Mouse (Mus musculus): ENCODE measurements around the gene Sag. TPM values are rescaled to one million over a fixed set of nuclear protein-coding genes. Genes with fewer than 3 reads are reported as not detected.

The Sag gene
- polyA plus RNA-seq, 1 experiment, result not detected

DNA sequence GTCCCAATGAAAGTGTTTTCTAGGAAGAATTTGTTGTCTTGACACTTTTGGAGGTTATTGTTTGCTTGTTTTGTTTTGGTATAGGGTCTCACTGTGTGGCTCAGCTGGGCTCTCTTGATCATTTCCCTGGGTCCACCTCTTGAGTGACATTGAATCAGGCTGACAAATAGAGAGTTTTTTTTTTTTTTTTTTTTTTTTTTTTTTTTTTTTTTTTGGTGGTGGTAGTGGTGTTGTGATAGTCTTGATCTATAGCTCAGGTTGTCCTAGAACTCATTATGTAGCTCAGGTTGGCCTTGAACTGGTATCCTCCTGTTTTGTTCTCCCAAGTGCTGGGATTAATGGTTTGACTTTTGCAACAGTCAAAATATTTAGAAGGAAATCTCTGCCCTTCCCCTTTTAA, 61.4 kb downstream of the Sag start:
- no peak for TF ChIP-seq GATA1 (IDR thresholded peaks at IDR 0.05; ENCODE audit: low read length)

DNA sequence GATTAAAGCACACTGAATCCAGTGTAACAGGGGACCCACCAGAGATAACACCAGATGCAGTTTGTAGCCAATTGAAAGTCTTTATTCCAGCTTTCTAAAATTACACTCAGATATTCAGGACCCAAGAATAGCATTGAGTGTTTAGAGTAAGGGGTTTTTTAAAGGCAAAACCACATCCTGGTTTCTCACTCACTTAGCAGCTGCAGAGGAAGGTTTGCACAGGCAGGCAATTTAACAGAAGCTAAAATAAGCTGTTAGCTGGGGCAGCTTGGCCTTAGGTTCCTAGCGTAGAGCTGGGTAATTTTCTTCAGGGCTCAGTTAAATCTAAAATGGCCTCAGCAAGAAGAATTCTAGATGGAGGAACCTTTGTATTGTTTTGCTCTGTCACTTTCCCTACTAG, 63.2 kb downstream of the Sag start:
- TF ChIP-seq GATA1 (IDR thresholded peaks at IDR 0.05; ENCODE audit: low read length), result no peak

DNA sequence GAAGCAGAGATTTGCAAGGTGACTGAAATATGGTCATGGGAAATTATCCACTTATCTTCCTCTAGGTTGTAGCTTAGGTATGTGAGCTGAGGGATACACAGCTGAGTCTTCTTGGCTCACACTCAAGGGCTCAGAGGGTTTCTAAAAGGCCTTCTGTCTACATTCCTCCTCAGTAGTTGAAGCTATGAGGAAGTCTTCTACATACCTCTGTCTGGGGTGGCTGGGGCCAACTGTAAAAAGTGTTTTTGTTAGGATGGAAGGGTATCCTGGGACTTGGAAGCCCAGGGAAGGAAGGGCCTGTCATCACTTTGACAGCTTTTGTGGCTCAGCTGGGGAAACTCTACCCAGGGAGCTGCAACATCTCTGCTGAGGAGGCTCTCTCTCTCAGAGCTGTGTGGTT, 68.1 kb downstream of the Sag start:
- TF ChIP-seq GATA1 (IDR thresholded peaks at IDR 0.05; ENCODE audit: low read length), result no peak

DNA sequence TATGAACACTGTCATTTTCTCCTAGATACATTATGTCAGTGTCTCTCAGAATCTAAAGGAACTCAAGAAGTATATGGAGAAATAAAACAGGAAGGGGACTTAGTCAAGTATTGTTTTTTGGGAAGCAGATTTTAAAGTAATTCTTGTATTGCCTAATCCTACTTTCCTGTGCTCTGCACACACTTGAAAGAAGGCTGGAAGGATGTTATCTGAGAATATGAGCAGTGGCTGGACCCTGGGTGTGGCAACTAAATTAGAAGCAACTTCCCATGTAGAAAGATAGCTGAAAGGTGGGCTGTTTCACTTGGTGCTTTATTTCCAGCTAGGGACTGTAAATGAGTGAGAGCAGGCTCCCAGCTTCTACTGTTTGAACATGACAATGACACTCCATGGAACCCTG, 69.6 kb downstream of the Sag start:
- TF ChIP-seq GATA1 (IDR thresholded peaks at IDR 0.05; ENCODE audit: low read length), result no peak

DNA sequence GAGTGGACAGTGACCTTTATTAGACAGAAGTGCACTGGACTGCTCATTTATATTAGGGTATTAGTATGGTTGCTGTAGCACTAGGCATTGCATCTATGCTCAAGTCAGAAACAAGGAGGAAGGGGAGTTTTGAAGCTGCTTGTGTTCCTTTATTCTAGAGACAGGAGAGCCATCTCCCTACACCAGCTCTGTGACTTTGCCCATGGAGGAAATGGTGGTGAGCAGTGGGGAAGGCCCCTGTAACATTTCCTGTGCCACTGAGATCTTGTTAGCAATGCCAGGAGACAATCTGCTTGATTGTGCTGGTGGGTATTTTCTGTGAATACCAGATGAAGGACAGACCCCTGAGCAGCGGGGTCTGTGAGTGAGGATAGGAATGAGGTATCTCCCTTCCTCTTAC, 72.6 kb downstream of the Sag start:
- TF ChIP-seq GATA1 (IDR thresholded peaks at IDR 0.05; ENCODE audit: low read length), result no peak

DNA sequence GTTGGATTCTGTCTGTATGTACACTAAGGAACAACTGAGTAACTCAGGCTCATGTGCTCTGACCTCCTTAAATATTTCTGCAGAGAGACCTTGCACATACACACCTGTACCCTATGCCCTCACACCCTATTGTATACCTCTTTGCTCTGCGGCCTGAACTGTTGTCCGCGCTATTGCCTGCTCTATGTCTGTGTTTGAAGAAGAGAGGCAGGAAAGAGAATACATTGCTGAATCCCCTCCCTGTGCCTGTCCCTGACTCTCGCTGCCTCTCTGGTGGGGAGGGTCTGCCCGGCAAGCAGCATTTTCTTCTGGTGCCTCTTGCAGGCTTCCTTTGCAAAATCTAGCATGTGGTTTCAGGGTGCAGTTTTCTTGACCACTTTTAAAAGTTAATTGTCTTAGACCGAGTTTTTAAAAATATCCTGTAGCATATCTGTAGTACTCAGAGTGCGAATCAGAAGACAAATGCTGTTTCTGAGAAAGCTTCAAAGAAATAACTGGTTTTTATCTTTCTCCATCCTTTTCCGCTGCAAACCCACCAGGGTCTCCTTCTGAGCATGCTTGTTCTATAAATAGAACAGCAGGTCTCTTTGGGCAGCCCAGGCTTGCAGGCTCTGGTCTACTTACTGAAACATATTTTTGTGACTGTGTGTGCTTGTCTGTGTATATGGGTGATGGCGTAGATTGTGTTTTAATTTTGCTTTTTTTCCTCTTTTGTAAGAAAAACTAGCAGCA, 74.2 kb downstream of the Sag start:
- no peak for TF ChIP-seq GATA1 (IDR thresholded peaks at IDR 0.05; ENCODE audit: low read length)

DNA sequence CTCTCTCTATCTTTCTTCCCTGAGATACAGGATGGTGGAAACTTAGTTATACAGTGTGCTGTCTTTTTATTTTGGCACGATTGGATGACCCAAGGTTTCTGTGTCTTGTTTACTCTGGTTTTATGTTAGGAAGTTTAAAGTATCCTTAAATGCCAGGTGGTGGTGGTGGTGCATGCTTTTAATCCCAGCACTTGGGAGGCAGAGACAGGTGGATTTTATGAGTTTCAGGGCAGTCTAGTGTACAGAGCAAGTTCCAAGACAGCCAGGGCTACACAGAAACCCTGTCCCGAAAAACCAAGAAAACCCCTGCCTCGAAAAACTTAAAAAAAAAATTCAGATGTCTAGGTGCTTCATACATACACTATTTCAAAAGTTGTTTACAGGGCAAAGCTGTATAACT, 75.6 kb downstream of the Sag start:
- TF ChIP-seq GATA1 (IDR thresholded peaks at IDR 0.05; ENCODE audit: low read length), result no peak

DNA sequence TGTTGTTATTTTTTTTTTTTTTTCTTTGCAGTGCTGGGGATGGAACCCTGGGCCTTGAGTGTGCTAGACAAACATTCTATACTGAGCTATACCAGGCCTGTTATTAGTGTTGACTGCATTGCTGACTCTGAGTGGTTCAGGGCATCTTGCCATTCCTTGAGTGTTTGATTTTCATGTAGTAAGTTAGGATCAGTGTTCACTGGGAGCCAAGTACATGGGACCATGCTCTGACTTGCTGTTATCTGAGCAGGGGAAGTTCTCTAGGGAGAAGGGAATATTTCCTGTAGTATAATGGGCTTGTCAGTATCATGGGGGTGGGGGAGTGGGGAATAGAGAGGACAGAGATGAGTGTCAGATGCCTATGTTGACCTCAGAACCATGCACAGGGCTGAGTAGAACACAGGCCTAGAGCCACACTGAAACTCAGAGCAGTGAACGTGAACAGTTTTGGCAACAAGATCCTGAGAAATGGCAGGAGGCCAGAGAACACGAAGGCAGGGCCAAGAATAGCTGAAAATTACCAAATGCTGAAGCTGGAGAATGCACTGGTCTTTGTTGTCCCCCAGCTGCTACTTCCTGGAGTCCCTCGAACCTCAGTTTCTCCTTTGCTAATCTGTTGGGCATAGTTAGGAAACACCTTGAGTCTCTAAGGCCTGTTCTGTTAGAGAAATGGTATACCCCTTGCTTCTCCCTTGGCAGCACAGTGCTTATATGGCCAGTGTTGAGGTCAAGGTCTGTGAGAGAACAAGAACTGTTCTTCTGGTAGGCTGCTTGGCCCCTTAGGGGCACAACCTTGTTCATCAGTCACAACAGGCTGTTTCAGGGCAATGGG, 76.2 kb downstream of the Sag start:
- no peak for TF ChIP-seq GATA1 (IDR thresholded peaks at IDR 0.05; ENCODE audit: low read length)

DNA sequence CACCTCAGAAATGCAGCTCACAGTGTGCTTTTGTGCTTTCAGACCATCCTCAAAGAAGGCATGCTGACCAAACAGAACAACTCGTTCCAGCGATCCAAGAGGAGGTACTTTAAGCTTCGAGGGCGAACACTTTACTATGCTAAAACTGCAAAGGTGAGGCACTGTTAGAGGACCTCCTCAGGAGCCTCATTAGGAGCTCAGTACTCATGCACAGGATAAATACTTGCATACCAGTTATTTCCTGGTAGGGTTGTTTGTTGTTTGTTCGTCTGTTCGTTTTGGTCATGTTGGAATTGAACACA, 76.8 kb downstream of the Sag start:
- TF ChIP-seq GATA1 (IDR thresholded peaks at IDR 0.05; ENCODE audit: low read length), result no peak

DNA sequence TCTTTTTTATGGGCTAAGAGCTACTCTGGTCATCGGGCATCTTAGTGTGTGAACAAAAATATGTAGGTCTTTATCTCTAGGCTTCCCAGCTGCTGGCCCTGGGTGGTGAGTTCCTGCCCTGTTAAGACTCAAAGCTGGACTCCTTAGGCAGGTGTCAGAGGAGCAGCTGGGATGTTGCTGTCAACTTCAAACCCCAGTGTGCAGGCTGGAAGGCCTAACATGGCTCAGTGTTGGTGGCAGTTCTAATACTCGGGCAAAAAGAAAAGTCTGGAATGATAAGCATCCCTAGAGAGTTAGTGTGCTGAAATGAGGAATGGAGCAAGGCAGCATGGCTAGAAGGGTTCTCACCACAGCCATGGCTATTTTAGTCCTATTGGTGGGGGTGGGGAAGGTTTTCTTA, 77.4 kb downstream of the Sag start:
- TF ChIP-seq GATA1 (IDR thresholded peaks at IDR 0.05; ENCODE audit: low read length), result no peak

DNA sequence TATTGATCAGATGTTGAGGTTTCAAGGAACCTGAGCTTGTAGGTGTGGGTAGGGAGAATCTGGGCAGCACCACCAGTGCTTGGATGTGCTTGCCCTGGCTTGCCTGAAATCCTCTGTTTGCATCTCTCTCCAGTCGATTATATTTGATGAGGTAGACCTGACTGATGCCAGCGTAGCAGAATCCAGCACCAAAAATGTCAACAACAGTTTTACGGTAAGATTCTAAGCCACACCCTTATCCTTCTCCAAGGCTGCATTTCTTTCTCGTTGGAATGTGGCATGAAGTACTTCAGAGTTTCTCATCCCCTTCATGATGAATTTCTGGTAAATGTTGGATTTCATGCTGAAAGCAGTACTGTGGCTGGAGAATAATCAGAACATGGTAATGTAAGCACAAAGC, 78.2 kb downstream of the Sag start:
- no peak for TF ChIP-seq GATA1 (IDR thresholded peaks at IDR 0.05; ENCODE audit: low read length)

DNA sequence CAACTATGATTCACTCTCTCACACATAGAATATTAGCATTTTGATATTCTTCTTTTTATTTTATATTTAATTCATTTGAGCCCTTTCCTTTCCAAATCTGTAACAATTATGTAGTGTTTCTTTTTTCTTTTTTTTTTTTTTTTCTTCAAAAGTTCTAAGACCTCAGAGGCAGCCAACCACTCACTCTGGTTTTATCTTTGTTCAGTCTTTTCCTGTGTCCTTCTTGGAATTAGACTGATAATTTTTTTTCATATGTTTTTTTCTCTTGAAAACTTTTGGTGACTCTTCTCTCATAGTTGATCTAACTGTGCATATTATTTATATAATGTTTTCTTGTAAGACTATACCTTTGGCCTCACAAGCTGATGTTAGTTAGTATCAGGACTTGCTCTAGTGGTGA, 79.1 kb downstream of the Sag start:
- TF ChIP-seq GATA1 (IDR thresholded peaks at IDR 0.05; ENCODE audit: low read length), result no peak

DNA sequence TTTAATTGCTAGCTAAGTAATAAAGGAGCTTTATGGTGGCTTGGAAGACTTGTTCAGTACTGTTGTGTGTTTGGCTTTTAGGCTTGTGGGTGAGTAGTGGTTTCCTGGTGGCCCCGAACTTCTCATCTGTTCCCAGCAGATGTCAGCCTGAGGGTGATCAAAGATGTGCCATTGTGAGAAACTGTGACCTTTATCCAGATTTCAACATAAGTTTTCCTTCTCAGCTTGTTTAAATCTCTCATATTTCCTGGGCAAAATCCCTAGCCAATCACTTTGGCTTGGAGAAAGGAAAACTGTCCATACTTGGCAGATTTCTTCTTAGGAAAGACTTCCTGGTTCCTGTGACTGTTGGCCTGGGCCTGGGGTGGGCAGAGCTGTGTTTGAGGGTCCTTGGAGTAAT, 87.5 kb downstream of the Sag start:
- no peak for TF ChIP-seq GATA1 (IDR thresholded peaks at IDR 0.05; ENCODE audit: low read length)

DNA sequence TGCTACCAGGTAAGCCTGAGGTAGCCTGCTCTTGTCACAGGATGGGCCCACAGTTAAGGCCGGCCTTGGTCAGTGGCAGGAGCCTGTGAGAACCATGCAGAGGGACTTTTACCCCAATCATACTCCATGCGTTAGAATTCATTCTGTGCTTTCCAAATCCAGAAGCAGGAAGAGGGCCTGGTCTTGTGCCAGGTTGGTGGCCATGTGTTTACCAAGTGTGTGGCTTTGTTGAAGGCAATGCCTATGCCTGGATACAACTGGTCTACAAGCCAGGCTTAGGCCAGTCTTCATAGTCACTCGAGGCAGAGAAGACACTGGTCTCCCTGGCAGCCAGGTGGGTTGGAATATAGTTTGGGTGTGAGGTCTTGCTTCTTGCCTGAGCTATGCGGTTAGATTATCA, 88.2 kb downstream of the Sag start:
- no peak for TF ChIP-seq GATA1 (IDR thresholded peaks at IDR 0.05; ENCODE audit: low read length)

DNA sequence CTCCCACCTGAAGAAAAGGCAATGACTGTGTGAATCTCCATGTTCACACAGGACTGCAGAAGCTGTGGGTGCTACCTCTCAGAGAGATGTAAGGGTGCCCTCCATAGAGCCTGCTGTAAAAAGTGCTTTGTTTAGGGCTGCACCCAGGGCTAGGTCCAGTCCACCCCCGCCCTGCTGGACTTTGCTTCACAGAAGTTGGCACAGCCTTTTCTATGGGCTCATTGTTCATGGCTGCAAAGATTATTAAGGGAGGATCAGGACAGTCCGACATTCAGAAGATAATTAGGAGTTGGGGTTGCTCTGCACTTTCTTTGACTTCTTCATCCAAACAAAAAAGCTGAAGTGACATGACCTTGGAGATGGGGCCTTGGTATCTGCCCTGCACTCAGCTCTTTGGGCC, 89.0 kb downstream of the Sag start:
- no peak for TF ChIP-seq GATA1 (IDR thresholded peaks at IDR 0.05; ENCODE audit: low read length)

DNA sequence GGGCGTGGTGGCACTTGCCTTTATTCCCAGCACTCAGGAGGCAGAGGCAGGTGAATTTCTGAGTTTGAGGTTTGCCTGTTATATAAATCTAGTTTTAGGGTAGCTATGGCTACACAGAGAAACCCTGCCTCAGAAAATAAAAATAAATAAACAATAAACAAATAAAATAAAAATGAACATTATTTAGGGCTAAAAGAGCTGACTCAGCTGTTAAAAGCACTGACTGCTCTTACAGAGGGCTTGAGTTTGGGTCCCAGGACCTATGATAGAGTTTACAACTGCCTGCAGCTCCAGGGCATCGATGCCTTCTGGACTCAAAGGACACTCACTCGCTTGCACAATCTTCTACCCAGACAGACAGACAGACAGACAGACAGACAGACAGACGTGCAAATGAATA, 89.9 kb downstream of the Sag start:
- TF ChIP-seq GATA1 (IDR thresholded peaks at IDR 0.05; ENCODE audit: low read length), result no peak

Other genes starting within 250 kb of the Sag start
- gene Ngef, start 229.8 kb upstream of the Sag start, polyA plus RNA-seq (2012), result not detected in 2 replicates
- gene Inpp5d, start 183.4 kb upstream of the Sag start, polyA plus RNA-seq (2012), result 97.0 and 201 TPM in 2 replicates
- 5.1 and 9.7 TPM in 2 replicates for gene Atg16l1, start 47.8 kb upstream of the Sag start, polyA plus RNA-seq (2012)
- 15.5 and 25.3 TPM in 2 replicates for gene Dgkd, start 49.6 kb downstream of the Sag start, polyA plus RNA-seq (2012)
- 1.2 and 2.3 TPM in 2 replicates for gene Usp40, start 204.9 kb downstream of the Sag start, polyA plus RNA-seq (2012)